Mouse (Mus musculus) CH12.LX (cell line): ENCODE measurements at regions not wholly inside any gene's neighbourhood (a gene's known extent, or its start where the extent isn't known, plus 50 kb on each side); places are given as distances from the start of the nearest gene placed in this dataset.

Experiments
- DNase-seq: peaks from one replicate; pipeline ENCODE4 v3.0.0-alpha.2; 2013; ENCODE audit errors: extremely low read depth
- H3K27ac ChIP-seq: 2 replicates; pipeline ENCODE4 v1.5.1; 2012; ENCODE audit warnings: low read depth, mild to moderate bottlenecking, control low read depth, moderate library complexity; ENCODE audit not compliant: insufficient read depth
- H3K27me3 ChIP-seq: replicated peaks from 2 replicates; pipeline ENCODE3; 2012; ENCODE audit warnings: inconsistent platforms
- H3K36me3 ChIP-seq, 2 experiments: replicated peaks in 1 of 2; 2 replicates each; pipeline versions ENCODE3 to v1.6.1; 2012; ENCODE audit warnings: inconsistent platforms in 1 of 2, low read length in 1 of 2, mild to moderate bottlenecking in 1 of 2, mixed read lengths in 1 of 2, moderate library complexity in 1 of 2; ENCODE audit not compliant: control insufficient read depth in 1 of 2, insufficient read depth in 1 of 2
- H3K4me1 ChIP-seq, 2 experiments: 2 replicates each; pipeline ENCODE4 v1.6.1; 2012; ENCODE audit warnings: inconsistent platforms in 1 of 2, moderate library complexity in 1 of 2; ENCODE audit not compliant: insufficient read depth in 2 of 2, control insufficient read depth in 1 of 2
- H3K4me2 ChIP-seq: 2 replicates; pipeline ENCODE4 v1.6.1; 2012; ENCODE audit warnings: low read depth, mild to moderate bottlenecking, control low read depth; ENCODE audit not compliant: poor library complexity, insufficient read depth, severe bottlenecking
- H3K4me3 ChIP-seq, 3 experiments: fragments of 150-350 bp in 1 of 3; sonication (generic) in 1 of 3; replicated peaks in 1 of 3; 2 replicates each; pipeline versions ENCODE3 to v1.5.1; 2011 to 2012; ENCODE audit warnings: low read depth in 2 of 3, low read length in 2 of 3, mild to moderate bottlenecking in 2 of 3, moderate library complexity in 2 of 3, control low read depth in 1 of 3, improper control_type of control experiment in 1 of 3, inconsistent platforms in 1 of 3, mixed read lengths in 1 of 3; ENCODE audit not compliant: poor library complexity in 1 of 3
- H3K79me2 ChIP-seq: replicated peaks from 2 replicates; pipeline ENCODE4 v1.6.1; 2012; ENCODE audit warnings: mild to moderate bottlenecking, moderate library complexity; ENCODE audit not compliant: control insufficient read depth, poor library complexity, insufficient read depth, severe bottlenecking; ENCODE audit errors: extremely low read depth
- H3K9ac ChIP-seq: 2 replicates; pipeline ENCODE4 v1.6.1; 2012; ENCODE audit warnings: low read depth, mild to moderate bottlenecking, control low read depth, moderate library complexity; ENCODE audit not compliant: insufficient read depth
- H3K9me3 ChIP-seq: replicated peaks from 2 replicates; pipeline ENCODE3; 2012; ENCODE audit warnings: low read length, inconsistent platforms, mixed read lengths
- BHLHE40 ChIP-seq: IDR thresholded peaks from 2 replicates; pipeline ENCODE4 v1.6.1; 2011; ENCODE audit warnings: mild to moderate bottlenecking, low read depth, low read length, improper control_type of control experiment
- CHD1 ChIP-seq: IDR thresholded peaks from 2 replicates; pipeline ENCODE4 v1.6.1; 2012; ENCODE audit warnings: low read depth, low read length, improper control_type of control experiment, inconsistent platforms
- CHD2 ChIP-seq: IDR thresholded peaks from 2 replicates; pipeline ENCODE4 v1.6.1; 2011; ENCODE audit warnings: low read length, improper control_type of control experiment
- E2F4 ChIP-seq: IDR thresholded peaks from 2 replicates; pipeline ENCODE4 v1.6.1; 2011; ENCODE audit warnings: low read depth, low read length, improper control_type of control experiment; ENCODE audit not compliant: insufficient replicate concordance
- ELF1 ChIP-seq: IDR thresholded peaks from 2 replicates; pipeline ENCODE4 v1.6.1; 2014; ENCODE audit warnings: low read depth, mild to moderate bottlenecking, inconsistent platforms, low read length, improper control_type of control experiment
- EP300 ChIP-seq: IDR thresholded peaks from 2 replicates; pipeline ENCODE4 v1.6.1; 2011; ENCODE audit warnings: low read length, improper control_type of control experiment
- ETS1 ChIP-seq: conservative IDR thresholded peaks from 2 replicates; pipeline ENCODE4 v1.6.1; 2012; ENCODE audit warnings: low read depth, mild to moderate bottlenecking, inconsistent platforms, low read length, improper control_type of control experiment, moderate library complexity
- IRF4 ChIP-seq: IDR thresholded peaks from 2 replicates; pipeline ENCODE4 v1.6.1; 2014; ENCODE audit warnings: low read depth, mild to moderate bottlenecking, inconsistent platforms, low read length, improper control_type of control experiment
- MAFK ChIP-seq: IDR thresholded peaks from 2 replicates; pipeline ENCODE4 v1.6.1; 2011; ENCODE audit warnings: low read length, improper control_type of control experiment; ENCODE audit not compliant: insufficient replicate concordance
- MAX ChIP-seq: IDR thresholded peaks from 2 replicates; pipeline ENCODE4 v1.6.1; 2011; ENCODE audit warnings: low read length, improper control_type of control experiment
- MXI1 ChIP-seq: IDR thresholded peaks from 2 replicates; pipeline ENCODE4 v1.6.1; 2011; ENCODE audit warnings: mild to moderate bottlenecking, low read depth, low read length, improper control_type of control experiment
- MYC ChIP-seq: IDR thresholded peaks from 2 replicates; pipeline ENCODE4 v1.6.1; 2011; ENCODE audit warnings: low read depth, mild to moderate bottlenecking, improper control_type of control experiment, low read length
- NELFE ChIP-seq: IDR thresholded peaks from 2 replicates; pipeline ENCODE4 v1.6.1; 2011; ENCODE audit warnings: low read depth, low read length, improper control_type of control experiment
- NRF1 ChIP-seq: IDR thresholded peaks from 2 replicates; pipeline ENCODE4 v1.6.1; 2014; ENCODE audit warnings: low read depth, mild to moderate bottlenecking, inconsistent platforms, low read length, improper control_type of control experiment, moderate library complexity
- PAX5 ChIP-seq: IDR thresholded peaks from 2 replicates; pipeline ENCODE4 v1.6.1; 2012; ENCODE audit warnings: low read length, inconsistent platforms, mixed read lengths
- POLR2AphosphoS2 ChIP-seq: IDR thresholded peaks from 2 replicates; pipeline ENCODE4 v1.6.1; 2011; ENCODE audit warnings: low read depth, low read length, improper control_type of control experiment
- RCOR1 ChIP-seq: conservative IDR thresholded peaks from 2 replicates; pipeline ENCODE4 v1.6.1; 2012; ENCODE audit warnings: low read depth, mild to moderate bottlenecking, inconsistent platforms, low read length, improper control_type of control experiment
- SIN3A ChIP-seq: IDR thresholded peaks from 2 replicates; pipeline ENCODE4 v1.6.1; 2012; ENCODE audit warnings: low read length, improper control_type of control experiment, inconsistent platforms
- SMC3 ChIP-seq: IDR thresholded peaks from 2 replicates; pipeline ENCODE4 v1.6.1; 2011; ENCODE audit warnings: low read depth, low read length, improper control_type of control experiment
- TBP ChIP-seq: conservative IDR thresholded peaks from 2 replicates; pipeline ENCODE4 v1.6.1; 2011; ENCODE audit warnings: low read depth, low read length, improper control_type of control experiment
- TCF12 ChIP-seq: IDR thresholded peaks from 2 replicates; pipeline ENCODE4 v1.6.1; 2014; ENCODE audit warnings: low read depth, mild to moderate bottlenecking, inconsistent platforms, low read length, improper control_type of control experiment
- USF2 ChIP-seq: conservative IDR thresholded peaks from 2 replicates; pipeline ENCODE4 v1.6.1; 2011; ENCODE audit warnings: low read depth, low read length, improper control_type of control experiment
- ZKSCAN1 ChIP-seq: IDR thresholded peaks from 2 replicates; pipeline ENCODE4 v1.6.1; 2012; ENCODE audit warnings: low read depth, inconsistent platforms, low read length, improper control_type of control experiment, borderline replicate concordance
- ZMIZ1 ChIP-seq: IDR thresholded peaks from 2 replicates; pipeline ENCODE4 v1.6.1; 2012; ENCODE audit warnings: low read depth, mild to moderate bottlenecking, inconsistent platforms, low read length, improper control_type of control experiment
- ZNF384 ChIP-seq: IDR thresholded peaks from 2 replicates; pipeline ENCODE4 v1.6.1; 2012; ENCODE audit warnings: low read depth, low read length, improper control_type of control experiment, inconsistent platforms
- dilution Hi-C: fragments of 300-500 bp; cut with MboI; formaldehyde crosslinking; loops from 2 replicates; pipeline ENCODE4 v1.14.3; 2020; ENCODE audit warnings: low sequenced_read_pairs; ENCODE audit not compliant: extremely low pct_unique_long_range_greater_than_20kb, extremely low pct_ligation_motif_present
- in situ Hi-C: fragments of 300-500 bp; cut with MboI; formaldehyde crosslinking; loops from 3 replicates; pipeline ENCODE4 v1.14.3; 2019; ENCODE audit warnings: low sequenced_read_pairs, low pct_ligation_motif_present, low pct_unique_long_range_greater_than_20kb, mixed read lengths

- dilution Hi-C loops (no loop called here), in situ Hi-C loops (no loop called here)
- Histone ChIP-seq H3K4me2 (no peak overlapping the region), H3K36me3 (no peaks in the 10 kb centered on the region), H3K27me3 (no peaks in the 10 kb centered on the region), H3K4me3 (no peak overlapping the region), H3K27ac (no peak overlapping the region), H3K9ac (no peak overlapping the region), H3K9me3 (peaks cover 44% of the 10 kb centered on the region), H3K4me1 (no peaks in the 10 kb centered on the region), H3K79me2 (no peaks in the 10 kb centered on the region)
- no peak for DNase-seq
- TF ChIP-seq BHLHE40 (no peak), ETS1 (no peak), MAX (no peak), POLR2AphosphoS2 (no peak), IRF4 (no peak), CHD2 (no peak), RCOR1 (no peak), NELFE (no peak), ZNF384 (no peak), TCF12 (no peak)
These were observed 726.0 kb upstream of the Tmprss15 start for GRCm38 (mm10) chr16:79816913-79817312.

- in situ Hi-C loops = no loop called here
- H3K9me3 ChIP-seq = peaks cover 22% of the 10 kb centered on the region
- H3K4me3 ChIP-seq = no peak overlapping the region
- H3K27ac ChIP-seq = no peak overlapping the region
- DNase-seq = no peak
- no peaks in the 10 kb centered on the region for H3K27me3 ChIP-seq
- no peak overlapping the region for H3K4me2 ChIP-seq
- H3K9ac ChIP-seq = no peak overlapping the region
- dilution Hi-C loops = no loop called here
- no peaks in the 10 kb centered on the region for H3K36me3 ChIP-seq
- H3K79me2 ChIP-seq = no peaks in the 10 kb centered on the region
- no peaks in the 10 kb centered on the region for H3K4me1 ChIP-seq
- TF ChIP-seq NELFE (no peak), MYC (no peak), E2F4 (no peak), SMC3 (no peak), MAFK (no peak), RCOR1 (no peak), PAX5 (no peak), MAX (no peak), SIN3A (no peak), USF2 (no peak), ZKSCAN1 (no peak), MXI1 (no peak), ZMIZ1 (no peak), NRF1 (no peak), CHD1 (no peak), TBP (no peak), ELF1 (no peak), EP300 (no peak)
These were observed 687.8 kb upstream of the Tmprss15 start for GRCm38 (mm10) chr16:79778729-79779128.
